Mouse (Mus musculus) intestine, embryonic 16.5 days (tissue): ENCODE data around the gene Csf2ra. TPM values are rescaled to one million over a fixed set of nuclear protein-coding genes. Genes with fewer than 3 reads are reported as not detected.

ENCODE experiments used
- polyA plus RNA-seq: library from polyadenylated mRNA; unstranded; fragments of >200 nt; fragmentation: Nextera tagmentation; extraction: Ambion mirVana; gene quantifications from 2 replicates; pipeline ENCODE4 v1.2.1, GENCODE M21; 2015

Csf2ra gene
- polyA plus RNA-seq, 1 experiment from 2014 or later = 35.6 TPM

Other genes starting within 250 kb of the Csf2ra start
- gene Zfp950, start 87.6 kb downstream of the Csf2ra start, polyA plus RNA-seq = 31.1 and 34.2 TPM in 2 replicates
- gene Gm7102, start 52.1 kb downstream of the Csf2ra start, polyA plus RNA-seq = 0.18 TPM in 1 of 2 replicates, not detected in the other
- not detected in 2 replicates for gene Gm6020, start 44.5 kb downstream of the Csf2ra start, polyA plus RNA-seq
- not detected in 2 replicates for gene Gm21060, start 68.6 kb upstream of the Csf2ra start, polyA plus RNA-seq